Comparison of ENCODE assay signal across 14 mouse cellular contexts in genomic region chr3:61255232-61255631, GRCm38 (mm10).
"Had no signal": no experiment of that assay in that cellular context is flagged by ENCODE, and none has a peak within 500 bp of the region (broad histone marks: within the 10 kb centered on the region; RNA-seq: fewer than 3 reads in every experiment).

No protein-coding gene starts in this region.

- H3K27ac ChIP-seq: left cerebral cortex, adult 2 months; limb, embryonic 10.5 days; liver, embryonic 12.5 days; macrophage; neural tube, embryonic 15.5 days; stomach, postnatal 0 days had no signal

- H3K9me3 ChIP-seq: limb, embryonic 10.5 days; liver, embryonic 12.5 days; megakaryocyte, embryonic 14.5 days; neural tube, embryonic 15.5 days had no signal

- H3K27me3 ChIP-seq: liver, embryonic 12.5 days; neural tube, embryonic 15.5 days had no signal

- ATAC-seq: liver, embryonic 12.5 days had no signal

- DNase-seq: kidney, postnatal 10 days; lung, embryonic 14.5 days; lung, postnatal 14 days; right cerebral cortex, adult 18-20 months; thymus, adult 18-20 months; thymus, postnatal 14 days had no signal

- H3K4me1 ChIP-seq: limb, embryonic 10.5 days; liver, embryonic 12.5 days; megakaryocyte, embryonic 14.5 days; neural tube, embryonic 15.5 days had no signal

- H3K4me2 ChIP-seq: liver, embryonic 12.5 days; lung, embryonic 14.5 days; neural tube, embryonic 15.5 days had no signal

- H3K36me3 ChIP-seq: limb, embryonic 10.5 days; liver, embryonic 12.5 days; neural tube, embryonic 15.5 days had no signal

- H3K9ac ChIP-seq: liver, embryonic 12.5 days; lung, embryonic 14.5 days; neural tube, embryonic 15.5 days had no signal

- H3K4me3 ChIP-seq: left cerebral cortex, adult 2 months; limb, embryonic 10.5 days; liver, embryonic 12.5 days; megakaryocyte, embryonic 14.5 days; myocyte; neural tube, embryonic 15.5 days had no signal
